Mouse (Mus musculus) CH12.LX (cell line): Measurements from ENCODE around the gene Ephb4. TPM values are rescaled to one million over a fixed set of nuclear protein-coding genes. Genes with fewer than 3 reads are reported as not detected.

Experiments
- DNase-seq: peaks from one replicate; pipeline ENCODE4 v3.0.0-alpha.2; 2013; ENCODE audit errors: extremely low read depth
- H3K27ac ChIP-seq: 2 replicates; pipeline ENCODE4 v1.5.1; 2012; ENCODE audit warnings: low read depth, mild to moderate bottlenecking, control low read depth, moderate library complexity; ENCODE audit not compliant: insufficient read depth
- H3K27me3 ChIP-seq: replicated peaks from 2 replicates; pipeline ENCODE3; 2012; ENCODE audit warnings: inconsistent platforms
- H3K36me3 ChIP-seq, 2 experiments: replicated peaks in 1 of 2; 2 replicates each; pipeline versions ENCODE3 to v1.6.1; 2012; ENCODE audit warnings: inconsistent platforms in 1 of 2, low read length in 1 of 2, mild to moderate bottlenecking in 1 of 2, mixed read lengths in 1 of 2, moderate library complexity in 1 of 2; ENCODE audit not compliant: control insufficient read depth in 1 of 2, insufficient read depth in 1 of 2
- H3K4me1 ChIP-seq, 2 experiments: 2 replicates each; pipeline ENCODE4 v1.6.1; 2012; ENCODE audit warnings: inconsistent platforms in 1 of 2, moderate library complexity in 1 of 2; ENCODE audit not compliant: insufficient read depth in 2 of 2, control insufficient read depth in 1 of 2
- H3K4me2 ChIP-seq: 2 replicates; pipeline ENCODE4 v1.6.1; 2012; ENCODE audit warnings: low read depth, mild to moderate bottlenecking, control low read depth; ENCODE audit not compliant: poor library complexity, insufficient read depth, severe bottlenecking
- H3K4me3 ChIP-seq, 3 experiments: fragments of 150-350 bp in 1 of 3; sonication (generic) in 1 of 3; replicated peaks in 1 of 3; 2 replicates each; pipeline versions ENCODE3 to v1.5.1; 2011 to 2012; ENCODE audit warnings: low read depth in 2 of 3, low read length in 2 of 3, mild to moderate bottlenecking in 2 of 3, moderate library complexity in 2 of 3, control low read depth in 1 of 3, improper control_type of control experiment in 1 of 3, inconsistent platforms in 1 of 3, mixed read lengths in 1 of 3; ENCODE audit not compliant: poor library complexity in 1 of 3
- H3K79me2 ChIP-seq: replicated peaks from 2 replicates; pipeline ENCODE4 v1.6.1; 2012; ENCODE audit warnings: mild to moderate bottlenecking, moderate library complexity; ENCODE audit not compliant: control insufficient read depth, poor library complexity, insufficient read depth, severe bottlenecking; ENCODE audit errors: extremely low read depth
- H3K9ac ChIP-seq: 2 replicates; pipeline ENCODE4 v1.6.1; 2012; ENCODE audit warnings: low read depth, mild to moderate bottlenecking, control low read depth, moderate library complexity; ENCODE audit not compliant: insufficient read depth
- H3K9me3 ChIP-seq: replicated peaks from 2 replicates; pipeline ENCODE3; 2012; ENCODE audit warnings: low read length, inconsistent platforms, mixed read lengths
- BHLHE40 ChIP-seq: IDR thresholded peaks from 2 replicates; pipeline ENCODE4 v1.6.1; 2011; ENCODE audit warnings: mild to moderate bottlenecking, low read depth, low read length, improper control_type of control experiment
- EP300 ChIP-seq: IDR thresholded peaks from 2 replicates; pipeline ENCODE4 v1.6.1; 2011; ENCODE audit warnings: low read length, improper control_type of control experiment
- IRF4 ChIP-seq: IDR thresholded peaks from 2 replicates; pipeline ENCODE4 v1.6.1; 2014; ENCODE audit warnings: low read depth, mild to moderate bottlenecking, inconsistent platforms, low read length, improper control_type of control experiment
- NRF1 ChIP-seq: IDR thresholded peaks from 2 replicates; pipeline ENCODE4 v1.6.1; 2014; ENCODE audit warnings: low read depth, mild to moderate bottlenecking, inconsistent platforms, low read length, improper control_type of control experiment, moderate library complexity
- TBP ChIP-seq: conservative IDR thresholded peaks from 2 replicates; pipeline ENCODE4 v1.6.1; 2011; ENCODE audit warnings: low read depth, low read length, improper control_type of control experiment
- dilution Hi-C: fragments of 300-500 bp; cut with MboI; formaldehyde crosslinking; loops from 2 replicates; pipeline ENCODE4 v1.14.3; 2020; ENCODE audit warnings: low sequenced_read_pairs; ENCODE audit not compliant: extremely low pct_unique_long_range_greater_than_20kb, extremely low pct_ligation_motif_present
- in situ Hi-C: fragments of 300-500 bp; cut with MboI; formaldehyde crosslinking; loops from 3 replicates; pipeline ENCODE4 v1.14.3; 2019; ENCODE audit warnings: low sequenced_read_pairs, low pct_ligation_motif_present, low pct_unique_long_range_greater_than_20kb, mixed read lengths
- polyA plus RNA-seq: library from polyadenylated mRNA; unstranded; fragments of >175 nt; gene quantifications from 2 replicates; pipeline ENCODE4 v1.2.1, GENCODE M21; 2012; ENCODE audit warnings: low read depth; ENCODE audit not compliant: insufficient read length
- total RNA-seq, 2 experiments: library from RNA; depleted of rRNA; stranded (reverse); fragments of 300-350 nt in 1 of 2; fragments of >200 nt in 1 of 2; gene quantifications; 2 replicates each; pipeline ENCODE4 v1.2.3; 2012 to 2014

The Ephb4 gene
- total and polyA plus RNA-seq, 3 experiments, result 0.56 to 2.2 (median 1.5) TPM

DNA sequence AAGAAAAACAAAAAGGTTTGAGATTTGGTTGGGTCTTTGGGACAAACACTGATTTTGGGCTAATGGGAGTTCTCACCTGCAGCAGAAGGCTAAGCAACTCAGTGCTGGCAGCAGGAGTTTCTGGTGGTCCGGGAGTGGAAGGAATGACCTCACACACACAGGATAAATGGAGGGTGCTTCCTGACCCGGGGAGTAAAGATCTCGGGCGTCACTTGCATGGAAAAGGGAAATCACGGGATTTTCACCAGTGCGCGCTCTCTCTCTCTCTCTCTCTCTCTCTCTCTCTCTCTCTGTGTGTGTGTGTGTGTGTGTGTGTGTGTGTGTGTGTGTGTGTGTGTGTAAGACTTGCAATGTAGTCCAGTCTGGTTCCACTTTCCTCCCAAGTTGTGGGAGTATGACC is 2.1 kb upstream of the Ephb4 start:
- H3K36me3 ChIP-seq, result no peaks in the 10 kb centered on the region
- no peak overlapping the region for H3K27ac ChIP-seq
- in situ Hi-C loops (no loop called here), dilution Hi-C loops (no loop called here)
- peaks cover 10 to 45% of the 10 kb centered on the region in 2 experiments; a peak in 3 of 4 replicates for H3K4me1 ChIP-seq
- H3K27me3 ChIP-seq, result peaks cover 44% of the 10 kb centered on the region
- DNase-seq, result no peak
- no peak overlapping the region for H3K9ac ChIP-seq
- H3K9me3 ChIP-seq, result peaks cover 6% of the 10 kb centered on the region
- no peak overlapping the region for H3K4me2 ChIP-seq
- no peaks in the 10 kb centered on the region for H3K79me2 ChIP-seq
- H3K4me3 ChIP-seq, result no peak overlapping the region
- TF ChIP-seq TBP, result no peak

GRCm38 (mm10) chr5:137348482-137349383 is 1.2 kb upstream of the Ephb4 start:
- no peaks in the 10 kb centered on the region for H3K79me2 ChIP-seq
- peaks cover 48% of the 10 kb centered on the region for H3K27me3 ChIP-seq
- DNase-seq, result no peak
- no peak overlapping the region for H3K4me2 ChIP-seq
- no peak overlapping the region for H3K4me3 ChIP-seq
- no peak for TF ChIP-seq IRF4
- TF ChIP-seq BHLHE40, result no peak
- no peak for TF ChIP-seq EP300
- peaks cover 6% of the 10 kb centered on the region for H3K9me3 ChIP-seq
- dilution Hi-C loops, result no loop called here
- H3K27ac ChIP-seq, result no peak overlapping the region
- H3K4me1 ChIP-seq, result peaks cover 10 to 45% of the 10 kb centered on the region in 2 experiments; a peak in 3 of 4 replicates
- no peaks in the 10 kb centered on the region for H3K36me3 ChIP-seq
- no peak overlapping the region for H3K9ac ChIP-seq
- in situ Hi-C loops, result no loop called here

- H3K27ac ChIP-seq, result no peak overlapping the region
- H3K79me2 ChIP-seq, result no peaks in the 10 kb centered on the region
- H3K9ac ChIP-seq, result peak overlapping the region; percentile 10; the same call in 1 of the 2 replicates
- peaks cover 63% of the 10 kb centered on the region for H3K27me3 ChIP-seq
- peak overlapping the region in 2 of 3 experiments; percentile 41 to 54 for H3K4me3 ChIP-seq
- H3K9me3 ChIP-seq, result no peaks in the 10 kb centered on the region
- no peak for DNase-seq
- TF ChIP-seq NRF1 (peak; percentile 48; the same call in 1 of the 2 replicates), EP300 (no peak)
- TF ChIP-seq, all 38 proteins: peak for 1
- Histone ChIP-seq H3K36me3 (no peaks in the 10 kb centered on the region), H3K4me1 (peaks cover 7 to 31% of the 10 kb centered on the region in 2 experiments; a peak in 3 of 4 replicates), H3K4me2 (peak overlapping the region; percentile 71)
- dilution Hi-C loops, result no loop called here
- in situ Hi-C loops, result no loop called here
Measured at GRCm38 (mm10) chr5:137350205-137351057, 522 bp downstream of the Ephb4 start.
